Mouse (Mus musculus) brain, embryonic 18.5 days (tissue): ENCODE data around the gene Lrriq4.
"Not testable (repeated sequence)": the region's sequence is repeated elsewhere in the genome, so short reads cannot be mapped to it uniquely, and the experiment has no call there.

Source experiments
- DNase-seq: peaks from one replicate; pipeline ENCODE4 v3.0.0-alpha.2; 2012; ENCODE audit warnings: low read depth, low spot score

Gene Lrriq4

DNA sequence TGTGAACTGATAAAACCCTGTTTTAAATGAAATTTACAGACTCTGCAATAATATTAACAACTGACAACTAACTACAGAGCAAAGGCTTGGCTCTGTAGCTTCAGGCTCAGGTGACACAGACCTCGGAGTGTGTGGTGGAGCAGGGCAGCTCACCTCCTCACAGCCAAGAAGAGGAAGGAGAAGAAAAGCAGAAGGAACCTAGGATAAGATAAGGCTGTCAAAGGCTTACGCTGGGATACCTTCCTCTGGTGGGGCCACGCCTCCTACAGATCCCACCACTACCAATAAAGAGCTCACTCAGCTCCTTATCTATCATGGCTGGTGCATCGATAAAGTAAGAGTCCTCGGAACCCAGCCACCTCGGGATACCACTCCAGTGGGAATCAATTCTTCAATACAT, 38.9 kb downstream of the Lrriq4 start:
- DNase-seq = no peak

DNA sequence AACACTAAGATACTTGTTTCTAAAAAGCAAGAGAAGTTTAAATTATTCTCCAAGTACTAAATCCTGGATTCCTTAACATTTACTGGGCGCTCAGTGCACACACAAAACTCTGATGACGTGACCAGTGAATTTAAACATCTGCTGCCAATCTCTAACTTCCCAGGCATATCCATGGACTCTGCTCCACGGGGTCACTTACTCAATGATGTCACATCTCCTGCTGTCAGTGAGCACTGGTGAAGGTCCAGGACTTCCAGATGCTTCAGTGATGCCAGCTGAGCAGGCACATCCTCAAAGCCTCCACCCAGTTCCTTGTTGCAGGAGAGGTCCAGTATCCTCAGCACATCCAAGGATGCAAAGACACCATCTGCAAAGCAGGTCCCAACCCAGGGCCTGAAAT, 42.9 kb downstream of the Lrriq4 start:
- DNase-seq = no peak

GRCm38 (mm10) chr3:30690976-30691375, 46.7 kb downstream of the Lrriq4 start:
- no peak for DNase-seq

DNA sequence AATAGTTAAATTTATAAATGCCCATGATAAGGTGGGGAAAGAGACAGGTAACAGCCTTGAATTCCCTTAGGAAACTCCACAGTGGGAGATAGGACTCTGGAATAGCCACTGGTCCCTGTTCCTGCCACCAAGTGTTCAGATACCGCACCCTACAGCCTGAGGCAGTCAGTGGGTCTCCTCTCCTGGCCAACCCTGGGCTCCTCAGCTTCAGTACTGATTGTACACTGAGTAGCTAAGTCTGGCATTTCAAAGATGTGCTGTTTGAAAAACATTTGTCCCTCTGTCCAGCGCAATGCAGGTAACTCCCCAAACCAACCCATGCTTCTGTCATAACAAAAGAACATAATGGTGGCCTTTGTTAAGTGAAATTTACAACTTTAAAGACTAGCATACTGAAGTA, 51.4 kb downstream of the Lrriq4 start:
- DNase-seq = no peak

- DNase-seq = no peak
These were observed 52.0 kb downstream of the Lrriq4 start for GRCm38 (mm10) chr3:30696346-30696745.

- DNase-seq = no peak
These were observed 53.6 kb downstream of the Lrriq4 start for GRCm38 (mm10) chr3:30697891-30698290.

GRCm38 (mm10) chr3:30699711-30700505, 55.6 kb downstream of the Lrriq4 start, which contains the start of gene Lrrc31:
Gene Lrrc31, minus strand, starts transcription at chr3:30699843.
- not testable (repeated sequence) for DNase-seq

- no peak for DNase-seq
These were observed 61.7 kb downstream of the Lrriq4 start for GRCm38 (mm10) chr3:30705977-30706376.

DNA sequence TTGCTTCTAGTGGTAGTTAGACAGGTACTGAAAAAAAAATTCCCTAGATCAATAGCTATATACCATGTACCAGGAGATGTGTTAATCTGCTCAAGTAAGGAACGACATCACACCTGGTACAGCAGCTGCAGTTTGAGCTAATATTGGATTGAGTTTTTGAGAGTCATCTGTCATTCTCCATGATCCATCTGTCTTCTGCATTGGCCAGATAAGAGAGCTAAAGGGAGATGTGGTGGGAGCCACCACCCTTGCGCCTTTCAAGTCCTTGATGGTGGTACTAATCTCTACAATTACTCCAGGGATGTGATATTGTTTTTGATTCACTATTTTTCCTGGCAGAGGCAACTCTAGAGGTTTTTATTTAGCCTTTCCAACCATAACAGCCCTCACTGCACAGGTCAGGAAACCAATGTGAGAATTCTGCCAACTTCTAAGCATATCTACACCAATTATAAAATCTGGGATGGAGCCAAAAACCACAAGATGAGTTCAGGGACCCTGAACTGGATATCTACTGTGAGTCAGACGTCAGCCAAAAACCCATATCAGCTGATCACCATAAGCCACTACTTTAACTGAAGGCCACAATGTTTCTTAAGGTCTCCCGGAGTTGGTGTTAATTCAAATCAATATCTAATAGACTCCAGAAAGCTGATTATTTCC, 62.4 kb downstream of the Lrriq4 start:
- no peak for DNase-seq

- no peak for DNase-seq
These were observed 65.9 kb downstream of the Lrriq4 start for GRCm38 (mm10) chr3:30710191-30710590.

GRCm38 (mm10) chr3:30713334-30713733, 69.0 kb downstream of the Lrriq4 start:
- no peak for DNase-seq

GRCm38 (mm10) chr3:30718649-30719048, 74.3 kb downstream of the Lrriq4 start:
- DNase-seq = no peak
